Mouse (Mus musculus) embryonic facial prominence, embryonic 10.5 days (tissue): ENCODE measurements at regions not wholly inside any gene's neighbourhood (a gene's known extent, or its start where the extent isn't known, plus 50 kb on each side); places are given as distances from the start of the nearest gene placed in this dataset.

Experiments used
- DNase-seq: peaks from one replicate; pipeline ENCODE4 v3.0.0-alpha.2; 2017; ENCODE audit warnings: low spot score
- H3K27ac ChIP-seq: fragments of 300-500 bp; sonication (generic); replicated peaks from 2 replicates; pipeline ENCODE4 v1.5.1; 2016; ENCODE audit warnings: mild to moderate bottlenecking
- H3K27me3 ChIP-seq: fragments of 300-500 bp; sonication (generic); replicated peaks from 2 replicates; pipeline ENCODE4 v1.6.1; 2016; ENCODE audit warnings: low read depth, mild to moderate bottlenecking; ENCODE audit not compliant: poor library complexity, severe bottlenecking
- H3K36me3 ChIP-seq: fragments of 300-500 bp; sonication (generic); replicated peaks from 2 replicates; pipeline ENCODE4 v1.6.1; 2016; ENCODE audit warnings: mild to moderate bottlenecking, moderate library complexity
- H3K4me1 ChIP-seq: fragments of 300-500 bp; sonication (generic); 2 replicates; pipeline ENCODE4 v1.6.1; 2016
- H3K4me3 ChIP-seq: fragments of 300-500 bp; sonication (generic); 2 replicates; pipeline ENCODE4 v1.5.1; 2016; ENCODE audit warnings: mild to moderate bottlenecking, moderate library complexity
- H3K9me3 ChIP-seq: fragments of 300-500 bp; sonication (generic); 2 replicates; pipeline ENCODE4 v1.6.1; 2016; ENCODE audit warnings: mild to moderate bottlenecking
- WGBS: fragments of 180-500 bp; shearing (Covaris S2); methylation state at CpG from one replicate; pipeline ENCODE4 v1.1.7; 2016; 5-methylcytosine and 5-hydroxymethylcytosine counted together

GRCm38 (mm10) chr4:34315848-34316247 is 234.9 kb upstream of the Akirin2 start:
- H3K27ac ChIP-seq: no peak overlapping the region
- H3K4me3 ChIP-seq: no peak overlapping the region
- H3K4me1 ChIP-seq: 0 out of 2 replicates have a peak, but pooled peaks cover 4% of the 10 kb centered on the region
- H3K9me3 ChIP-seq: no peaks in the 10 kb centered on the region
- no peaks in the 10 kb centered on the region for H3K27me3 ChIP-seq
- no peak for DNase-seq
- WGBS: 61% methylated on average over 5 of the region's 5 CpGs
- no peaks in the 10 kb centered on the region for H3K36me3 ChIP-seq

DNA sequence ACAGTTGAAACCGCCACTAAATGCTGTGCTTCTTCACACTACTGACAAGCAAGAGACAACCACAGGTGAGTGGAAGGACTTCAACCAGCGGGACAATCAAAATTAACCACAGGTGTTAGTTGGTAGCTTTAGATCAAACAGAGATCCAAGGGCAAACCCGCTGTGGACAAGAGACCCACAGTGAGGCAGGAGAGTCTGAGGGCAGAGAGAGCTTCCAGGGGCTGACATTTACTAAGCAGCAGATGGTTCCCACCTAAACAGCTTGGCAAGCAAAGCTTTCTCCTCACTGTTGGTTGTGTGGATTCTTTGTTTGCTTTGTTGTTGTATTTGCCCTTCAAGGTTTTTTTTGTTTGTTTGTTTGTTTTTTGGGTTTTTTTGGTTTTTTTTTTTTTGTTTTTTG is 227.9 kb upstream of the Akirin2 start:
- H3K4me3 ChIP-seq: no peak overlapping the region
- H3K4me1 ChIP-seq: 0 out of 2 replicates have a peak, but pooled peaks cover 2% of the 10 kb centered on the region
- no peaks in the 10 kb centered on the region for H3K27me3 ChIP-seq
- WGBS: 75% methylated on average over 3 of the region's 3 CpGs
- no peaks in the 10 kb centered on the region for H3K9me3 ChIP-seq
- H3K36me3 ChIP-seq: no peaks in the 10 kb centered on the region
- DNase-seq: no peak
- H3K27ac ChIP-seq: no peak overlapping the region

DNA sequence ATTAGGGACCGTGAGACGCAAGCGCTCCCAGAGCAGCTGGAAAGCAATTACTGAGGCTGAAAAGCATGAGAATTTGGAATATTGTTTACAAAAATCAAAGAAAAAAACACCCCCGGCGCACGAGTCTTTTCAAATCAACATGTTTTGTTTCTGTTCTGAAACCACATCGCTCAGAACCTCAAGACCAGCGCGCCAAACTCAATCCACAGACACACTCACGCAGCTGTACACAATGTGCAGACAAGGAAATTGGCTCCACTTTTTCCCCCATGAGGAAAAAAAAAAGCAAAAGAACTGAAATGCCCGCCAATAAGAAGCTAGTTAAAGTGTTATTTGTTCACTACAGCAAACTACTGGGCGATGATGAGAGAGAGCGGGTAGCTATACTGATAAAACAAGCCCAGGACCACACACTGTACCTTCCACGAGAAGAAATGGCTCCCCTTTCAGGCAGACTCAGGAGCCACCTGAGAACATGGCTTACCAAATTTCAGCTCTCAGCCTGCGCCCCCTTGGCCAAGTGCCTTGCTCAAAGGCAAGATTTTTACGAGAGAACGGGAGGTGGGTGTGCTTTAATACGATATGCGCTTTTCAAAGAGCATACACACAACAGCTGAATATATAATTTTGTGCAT is 222.5 kb upstream of the Akirin2 start:
- Histone ChIP-seq H3K4me1 (no peaks in the 10 kb centered on the region), H3K4me3 (no peak overlapping the region), H3K9me3 (no peaks in the 10 kb centered on the region), H3K27ac (no peak overlapping the region), H3K27me3 (no peaks in the 10 kb centered on the region), H3K36me3 (no peaks in the 10 kb centered on the region)
- no peak for DNase-seq
- WGBS: 74% methylated on average over 19 of the region's 19 CpGs

GRCm38 (mm10) chr4:34336971-34337797 is 213.6 kb upstream of the Akirin2 start:
- Histone ChIP-seq H3K4me3 (no peak overlapping the region), H3K4me1 (no peaks in the 10 kb centered on the region), H3K36me3 (no peaks in the 10 kb centered on the region), H3K27ac (no peak overlapping the region), H3K27me3 (no peaks in the 10 kb centered on the region), H3K9me3 (no peaks in the 10 kb centered on the region)
- 75% methylated on average over 14 of the region's 14 CpGs for WGBS
- no peak for DNase-seq

- Histone ChIP-seq H3K4me1 (no peaks in the 10 kb centered on the region), H3K4me3 (no peak overlapping the region), H3K9me3 (no peaks in the 10 kb centered on the region), H3K27me3 (no peaks in the 10 kb centered on the region), H3K36me3 (no peaks in the 10 kb centered on the region), H3K27ac (no peak overlapping the region)
- WGBS: 94% methylated on average over 13 of the region's 13 CpGs
- DNase-seq: no peak
Observed at GRCm38 (mm10) chr4:34337852-34338251, 212.9 kb upstream of the Akirin2 start.

DNA sequence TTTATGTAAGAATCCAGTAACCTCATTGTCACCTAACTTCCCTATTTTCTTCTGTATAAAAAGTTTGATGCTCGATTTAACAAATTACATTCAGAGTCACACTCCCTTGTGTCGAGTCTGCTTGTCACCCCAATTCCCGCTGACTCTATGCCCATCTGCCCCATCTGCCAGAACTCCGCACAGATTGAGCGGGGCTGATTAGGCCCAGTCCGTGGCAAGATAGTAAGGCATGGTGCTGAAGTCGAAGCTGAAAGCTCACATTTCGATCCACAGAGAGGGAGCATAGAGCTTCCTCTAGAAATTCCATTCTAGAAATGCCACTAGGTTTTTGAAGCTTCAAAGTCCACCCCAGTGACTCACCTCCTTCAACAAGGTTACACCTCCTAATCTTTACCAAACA is 210.7 kb upstream of the Akirin2 start:
- no peaks in the 10 kb centered on the region for H3K4me1 ChIP-seq
- H3K9me3 ChIP-seq: 0 out of 2 replicates have a peak, but pooled peaks cover 1% of the 10 kb centered on the region
- H3K27me3 ChIP-seq: no peaks in the 10 kb centered on the region
- no peak overlapping the region for H3K4me3 ChIP-seq
- H3K36me3 ChIP-seq: no peaks in the 10 kb centered on the region
- DNase-seq: no peak
- no peak overlapping the region for H3K27ac ChIP-seq
- WGBS: 94% methylated on average over 8 of the region's 8 CpGs

DNA sequence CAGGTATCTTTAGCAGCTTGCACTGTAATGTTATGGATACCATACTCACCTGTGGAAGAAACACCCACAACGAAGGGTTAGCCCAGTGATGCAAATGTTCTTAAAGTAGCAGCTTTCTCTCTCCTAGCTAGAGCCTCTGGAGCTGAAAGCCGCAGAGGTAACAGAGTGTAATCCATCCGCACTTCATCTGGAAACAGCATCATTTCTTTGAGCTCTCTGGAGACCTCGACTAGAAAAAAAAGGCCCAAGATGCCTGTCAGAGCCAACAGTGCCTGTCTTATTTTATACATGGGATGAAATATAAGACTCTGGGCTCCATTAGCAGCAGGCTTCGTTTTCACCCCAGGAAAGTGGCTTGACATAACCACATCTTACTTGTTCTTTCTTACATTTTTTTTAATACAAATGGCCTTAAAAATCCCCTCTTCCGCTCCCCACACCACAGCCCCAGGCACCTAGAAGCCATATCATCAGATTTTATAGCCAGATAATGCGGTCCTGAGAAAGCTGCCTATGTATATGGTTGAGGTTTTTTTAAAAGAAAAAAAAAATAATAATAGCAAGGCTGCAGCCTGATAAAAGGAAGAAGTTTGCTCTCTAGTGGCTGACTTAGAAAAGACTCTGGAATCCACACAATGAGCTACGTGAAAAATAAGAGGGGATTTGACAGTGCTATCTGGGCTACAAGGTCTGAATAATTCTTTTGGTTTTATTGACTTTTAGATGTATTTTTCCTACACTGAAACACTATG is 179.3 kb upstream of the Akirin2 start:
- WGBS: 72% methylated on average over 8 of the region's 8 CpGs
- Histone ChIP-seq H3K4me3 (no peak overlapping the region), H3K9me3 (no peaks in the 10 kb centered on the region), H3K27me3 (no peaks in the 10 kb centered on the region), H3K36me3 (no peaks in the 10 kb centered on the region), H3K4me1 (no peaks in the 10 kb centered on the region), H3K27ac (no peak overlapping the region)
- no peak for DNase-seq

DNA sequence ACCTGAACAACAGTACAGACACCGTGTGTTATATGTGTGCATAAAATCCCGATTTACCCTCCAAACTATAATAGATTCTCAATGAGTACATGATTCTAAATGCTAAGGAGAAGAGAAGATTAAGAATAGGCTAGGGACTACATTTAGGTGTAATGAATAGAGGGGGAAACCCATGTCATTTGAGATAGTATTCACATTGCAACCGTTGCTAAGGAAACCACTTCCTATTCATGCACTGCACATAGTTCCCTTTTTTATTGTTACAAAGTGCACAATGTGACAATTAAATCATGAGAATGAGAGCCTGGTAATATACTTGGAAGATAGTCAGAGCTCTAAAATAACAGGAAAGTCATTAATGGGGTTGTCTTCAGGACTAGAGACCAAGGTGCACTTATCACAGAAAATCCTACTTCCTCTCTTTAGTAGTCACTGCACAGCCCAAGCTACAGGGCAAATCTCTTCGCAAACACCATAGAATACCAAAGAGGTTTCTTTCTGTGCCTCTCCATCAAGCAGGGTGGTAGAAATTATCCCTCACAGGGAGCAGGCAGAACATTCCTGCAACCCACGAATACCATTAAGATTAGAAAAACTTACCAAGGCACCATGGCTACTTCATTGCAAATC is 164.3 kb upstream of the Akirin2 start:
- no peak for DNase-seq
- WGBS: 90% methylated on average over 5 of the region's 5 CpGs
- H3K36me3 ChIP-seq: no peaks in the 10 kb centered on the region
- H3K4me3 ChIP-seq: no peak overlapping the region
- no peaks in the 10 kb centered on the region for H3K27me3 ChIP-seq
- H3K27ac ChIP-seq: no peak overlapping the region
- no peaks in the 10 kb centered on the region for H3K4me1 ChIP-seq
- 0 out of 2 replicates have a peak, but pooled peaks cover under 1% of the 10 kb centered on the region for H3K9me3 ChIP-seq

DNA sequence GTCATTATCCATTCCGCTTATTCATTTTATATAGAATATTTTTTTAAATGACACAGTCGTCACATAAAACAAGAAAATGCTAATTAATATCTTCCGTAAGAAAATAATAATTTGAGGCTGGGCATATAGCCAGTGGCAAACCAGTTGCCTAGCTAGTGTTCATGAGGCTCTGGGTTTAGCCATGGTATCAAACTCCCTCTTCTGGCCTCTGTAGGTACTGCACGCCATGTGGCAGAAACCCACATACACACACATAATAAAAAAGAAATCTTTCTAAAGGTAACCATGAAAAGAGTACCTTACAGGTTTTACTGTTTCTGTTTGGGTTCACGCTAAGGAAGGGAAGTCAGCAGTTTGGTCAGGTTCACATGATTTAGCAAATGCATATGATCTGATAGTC is 159.2 kb upstream of the Akirin2 start:
- no peak overlapping the region for H3K4me3 ChIP-seq
- H3K9me3 ChIP-seq: 0 out of 2 replicates have a peak, but pooled peaks cover 4% of the 10 kb centered on the region
- peak; percentile 42 for DNase-seq
- H3K4me1 ChIP-seq: no peaks in the 10 kb centered on the region
- H3K36me3 ChIP-seq: no peaks in the 10 kb centered on the region
- no peaks in the 10 kb centered on the region for H3K27me3 ChIP-seq
- WGBS: 89% methylated on average over 5 of the region's 5 CpGs
- no peak overlapping the region for H3K27ac ChIP-seq

DNA sequence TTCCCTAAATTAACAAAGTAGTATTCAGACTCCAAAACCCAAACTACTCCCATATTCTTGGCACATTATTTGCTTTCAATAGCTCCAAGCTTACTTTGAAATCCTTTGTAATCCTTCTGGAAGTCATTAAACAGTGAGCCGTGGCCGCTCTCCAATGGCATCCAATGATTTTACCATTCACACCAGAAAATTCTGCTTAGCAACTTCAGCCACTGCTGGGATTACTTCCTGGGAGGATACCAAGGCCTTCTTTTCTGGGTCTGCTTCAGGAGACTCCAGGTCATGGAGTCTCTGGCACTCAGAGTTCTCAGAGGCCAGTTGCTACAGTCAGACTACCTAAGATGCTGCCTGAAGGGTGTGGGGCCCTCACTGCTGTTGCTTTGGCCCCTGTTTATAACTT is 147.7 kb upstream of the Akirin2 start:
- no peak for DNase-seq
- 85% methylated on average over 2 of the region's 2 CpGs for WGBS

GRCm38 (mm10) chr4:34407181-34407580 is 143.6 kb upstream of the Akirin2 start:
- H3K4me1 ChIP-seq: no peaks in the 10 kb centered on the region
- no peak overlapping the region for H3K4me3 ChIP-seq
- no peak overlapping the region for H3K27ac ChIP-seq
- DNase-seq: no peak
- 82% methylated on average over 3 of the region's 3 CpGs for WGBS
- no peaks in the 10 kb centered on the region for H3K36me3 ChIP-seq
- H3K27me3 ChIP-seq: no peaks in the 10 kb centered on the region
- H3K9me3 ChIP-seq: no peaks in the 10 kb centered on the region

More for the DNA sequence above, 147.7 kb upstream of the Akirin2 start:
- no peaks in the 10 kb centered on the region for H3K4me1 ChIP-seq
- H3K27me3 ChIP-seq: no peaks in the 10 kb centered on the region
- no peak overlapping the region for H3K27ac ChIP-seq
- H3K36me3 ChIP-seq: no peaks in the 10 kb centered on the region
- H3K9me3 ChIP-seq: no peaks in the 10 kb centered on the region
- no peak overlapping the region for H3K4me3 ChIP-seq

DNA sequence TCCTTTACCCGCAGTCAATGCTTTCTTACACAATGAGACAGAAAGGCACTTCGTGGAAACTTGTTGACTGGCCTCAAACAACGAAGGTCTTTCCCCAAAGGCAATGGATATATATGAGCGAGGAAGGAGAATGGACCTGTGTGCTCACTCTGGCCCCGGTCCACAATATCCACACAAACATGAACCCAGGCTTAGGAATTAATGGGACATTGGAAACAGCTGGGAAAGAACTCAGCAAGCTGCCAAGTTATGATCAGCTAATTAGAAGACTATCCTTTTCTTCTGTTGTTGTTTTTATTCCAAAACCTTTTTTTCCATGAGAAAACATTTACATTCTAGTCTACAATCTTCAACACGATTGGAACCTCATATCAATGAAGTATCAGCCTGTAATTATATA is 129.8 kb upstream of the Akirin2 start:
- no peaks in the 10 kb centered on the region for H3K9me3 ChIP-seq
- H3K27ac ChIP-seq: no peak overlapping the region
- 82% methylated on average over 6 of the region's 6 CpGs for WGBS
- H3K36me3 ChIP-seq: no peaks in the 10 kb centered on the region
- no peaks in the 10 kb centered on the region for H3K27me3 ChIP-seq
- no peaks in the 10 kb centered on the region for H3K4me1 ChIP-seq
- DNase-seq: no peak
- H3K4me3 ChIP-seq: no peak overlapping the region
